Mouse (Mus musculus): ENCODE results near the gene Junb.

DNA sequence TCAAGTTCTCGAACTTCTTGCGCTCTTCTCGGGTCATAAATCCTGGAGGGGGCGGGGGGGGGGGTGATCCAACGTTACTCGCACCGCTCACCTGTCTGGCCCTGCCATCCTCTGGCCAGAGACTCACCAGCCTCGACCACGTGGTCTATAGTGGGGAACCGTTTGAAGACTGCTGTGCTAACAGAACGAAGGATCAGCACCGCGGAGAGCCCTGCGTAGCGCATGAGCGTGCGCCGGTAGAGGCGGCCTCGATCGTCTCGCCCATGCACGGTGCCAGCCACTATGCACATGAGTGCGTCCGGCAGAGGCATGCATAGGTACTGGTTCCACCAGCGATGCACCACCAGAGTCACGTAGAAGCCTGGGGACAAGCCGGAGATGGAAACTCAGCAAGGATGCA is 32.7 kb upstream of the Junb start:
- no peak for TF ChIP-seq POLR2A (IDR thresholded peaks at IDR 0.05; ENCODE audit: borderline replicate concordance, low read depth, low read length)
- no peak for TF ChIP-seq CTCF (IDR thresholded peaks at IDR 0.05; ENCODE audit: low read depth, low read length)

Measured in bone marrow macrophage, adult 2 months (primary cell).